ENCODE assay signal across 25 mouse cellular contexts in genomic region chr9:61388214-61388613, GRCm38 (mm10). TPM values are rescaled to one million over a fixed set of nuclear protein-coding genes. Genes with fewer than 3 reads are reported as not detected.
DNase-seq lines count a peak whose midpoint lies in the region; ATAC-seq lines count a peak whose summit lies in the region.
"Had no signal": no experiment of that assay in that cellular context is flagged by ENCODE, and none has a peak within 500 bp of the region (broad histone marks: within the 10 kb centered on the region; RNA-seq: fewer than 3 reads in every experiment).

No protein-coding gene starts in this region.

- 49% methylated on average over 12 of the region's 12 CpGs for WGBS in hindbrain, embryonic 10.5 days
- WGBS in hindbrain, embryonic 11.5 days = 48% methylated on average over 12 of the region's 12 CpGs
- 45% methylated on average over 12 of the region's 12 CpGs for WGBS in kidney, embryonic 15.5 days
- 52% methylated on average over 12 of the region's 12 CpGs for WGBS in kidney, embryonic 16.5 days
- 49% methylated on average over 12 of the region's 12 CpGs for WGBS in midbrain, embryonic 12.5 days
- WGBS in midbrain, embryonic 14.5 days = 47% methylated on average over 12 of the region's 12 CpGs

- H3K36me3 ChIP-seq in hindbrain, embryonic 10.5 days = peaks cover 73% of the 10 kb centered on the region
- peaks cover 4% of the 10 kb centered on the region; the same call in 1 of the 2 replicates for H3K36me3 ChIP-seq in hindbrain, embryonic 11.5 days (ENCODE audit: control insufficient read depth, insufficient read depth, low read length)
- peaks cover 54% of the 10 kb centered on the region for H3K36me3 ChIP-seq in kidney, embryonic 15.5 days
- H3K36me3 ChIP-seq in kidney, embryonic 16.5 days (ENCODE audit: insufficient read depth, low read length) = peaks cover 25% of the 10 kb centered on the region
- peaks cover 35% of the 10 kb centered on the region for H3K36me3 ChIP-seq in midbrain, embryonic 12.5 days
- H3K36me3 ChIP-seq in midbrain, embryonic 14.5 days (ENCODE audit: control insufficient read depth, insufficient read depth, low read length) = peaks cover 36% of the 10 kb centered on the region

- no peak for ATAC-seq in hindbrain, embryonic 11.5 days (ENCODE audit: low FRiP score)
- 0 out of 2 replicates have a peak, but pooled peaks have one; percentile 30 for ATAC-seq in kidney, embryonic 15.5 days (replicated peaks; ENCODE audit: low FRiP score)
- ATAC-seq in kidney, embryonic 16.5 days (ENCODE audit: low FRiP score, low TSS enrichment) = no peak; the same call in 1 of the 2 replicates
- ATAC-seq in midbrain, embryonic 12.5 days (ENCODE audit: low FRiP score, low read depth) = no peak
- no peak for ATAC-seq in midbrain, embryonic 14.5 days (ENCODE audit: low FRiP score, low TSS enrichment)
- ATAC-seq: forebrain, embryonic 15.5 days; liver, embryonic 12.5 days had no signal

- DNase-seq in hindbrain, embryonic 10.5 days (ENCODE audit: low spot score) = no peak
- DNase-seq in hindbrain, embryonic 11.5 days (ENCODE audit: low spot score) = no peak
- DNase-seq in midbrain, embryonic 14.5 days = no peak
- peak; percentile 24 for DNase-seq in kidney, postnatal 14 days
- DNase-seq in left cerebral cortex, adult 9 months (ENCODE audit: low spot score in 2 of 2) = no peak
- DNase-seq: adrenal gland, postnatal 14 days; cerebellum, adult 18-20 months; cerebellum, postnatal 10 days; gastrocnemius, postnatal 25 days; heart, postnatal 36 days; left cerebral cortex, postnatal 4 days; liver, postnatal 0 days; right cerebral cortex, postnatal 4 days; thymus, adult 18-20 months; thymus, postnatal 25 days had no signal

- no peak overlapping the region for H3K4me2 ChIP-seq in hindbrain, embryonic 11.5 days (replicated peaks; ENCODE audit: low read depth, low read length)
- H3K4me2 ChIP-seq in kidney, embryonic 15.5 days = no peak overlapping the region
- no peak overlapping the region for H3K4me2 ChIP-seq in kidney, embryonic 16.5 days (replicated peaks; ENCODE audit: low read depth, low read length)
- H3K4me2 ChIP-seq in midbrain, embryonic 12.5 days (replicated peaks) = 0 out of 2 replicates have a peak overlapping the region, but pooled peaks have one; percentile 6
- no peak overlapping the region for H3K4me2 ChIP-seq in midbrain, embryonic 14.5 days (ENCODE audit: low read length)
- H3K4me2 ChIP-seq: embryonic facial prominence, embryonic 15.5 days; forebrain, embryonic 15.5 days; heart, embryonic 11.5 days; hindbrain, embryonic 15.5 days; liver, embryonic 12.5 days; neural tube, embryonic 12.5 days had no signal

- no peak overlapping the region; the same call in 1 of the 2 replicates for H3K9ac ChIP-seq in hindbrain, embryonic 11.5 days (ENCODE audit: low read depth, low read length)
- no peak overlapping the region for H3K9ac ChIP-seq in kidney, embryonic 15.5 days
- H3K9ac ChIP-seq in kidney, embryonic 16.5 days (replicated peaks; ENCODE audit: low read length) = no peak overlapping the region
- H3K9ac ChIP-seq in midbrain, embryonic 12.5 days (replicated peaks) = no peak overlapping the region
- no peak overlapping the region for H3K9ac ChIP-seq in midbrain, embryonic 14.5 days (replicated peaks; ENCODE audit: low read length)
- H3K9ac ChIP-seq: embryonic facial prominence, embryonic 15.5 days; forebrain, embryonic 15.5 days; hindbrain, embryonic 15.5 days; liver, embryonic 12.5 days; liver, postnatal 0 days; neural tube, embryonic 12.5 days had no signal

- H3K27me3 ChIP-seq in hindbrain, embryonic 10.5 days (ENCODE audit: insufficient read depth, poor library complexity, severe bottlenecking) = peaks cover 14% of the 10 kb centered on the region
- H3K27me3 ChIP-seq in hindbrain, embryonic 11.5 days (ENCODE audit: control insufficient read depth, insufficient read depth, low read length) = no peaks in the 10 kb centered on the region
- H3K27me3 ChIP-seq in kidney, embryonic 15.5 days = 0 out of 2 replicates have a peak, but pooled peaks cover 7% of the 10 kb centered on the region
- H3K27me3 ChIP-seq in kidney, embryonic 16.5 days (ENCODE audit: insufficient read depth, low read length) = no peaks in the 10 kb centered on the region
- peaks cover 8% of the 10 kb centered on the region; the same call in 1 of the 2 replicates for H3K27me3 ChIP-seq in midbrain, embryonic 12.5 days
- no peaks in the 10 kb centered on the region for H3K27me3 ChIP-seq in midbrain, embryonic 14.5 days (ENCODE audit: control insufficient read depth, insufficient read depth, low read length)
- H3K27me3 ChIP-seq: embryonic facial prominence, embryonic 15.5 days; forebrain, embryonic 15.5 days; hindbrain, embryonic 15.5 days; neural tube, embryonic 12.5 days had no signal

- no peaks in the 10 kb centered on the region for H3K9me3 ChIP-seq in hindbrain, embryonic 10.5 days
- H3K9me3 ChIP-seq in hindbrain, embryonic 11.5 days (ENCODE audit: control insufficient read depth, low read length) = no peaks in the 10 kb centered on the region
- no peaks in the 10 kb centered on the region for H3K9me3 ChIP-seq in kidney, embryonic 15.5 days (replicated peaks)
- no peaks in the 10 kb centered on the region for H3K9me3 ChIP-seq in kidney, embryonic 16.5 days (ENCODE audit: low read length)
- H3K9me3 ChIP-seq in midbrain, embryonic 12.5 days = no peaks in the 10 kb centered on the region
- no peaks in the 10 kb centered on the region for H3K9me3 ChIP-seq in midbrain, embryonic 14.5 days (ENCODE audit: control insufficient read depth, low read length)
- H3K9me3 ChIP-seq: embryonic facial prominence, embryonic 15.5 days; forebrain, embryonic 15.5 days; hindbrain, embryonic 15.5 days; liver, embryonic 12.5 days; neural tube, embryonic 12.5 days had no signal

- H3K4me3 ChIP-seq in hindbrain, embryonic 10.5 days = no peak overlapping the region
- H3K4me3 ChIP-seq in hindbrain, embryonic 11.5 days (ENCODE audit: low read depth, low read length) = no peak overlapping the region
- H3K4me3 ChIP-seq in kidney, embryonic 15.5 days (replicated peaks) = no peak overlapping the region
- H3K4me3 ChIP-seq in kidney, embryonic 16.5 days (ENCODE audit: low read length) = no peak overlapping the region
- no peak overlapping the region for H3K4me3 ChIP-seq in midbrain, embryonic 12.5 days
- no peak overlapping the region for H3K4me3 ChIP-seq in midbrain, embryonic 14.5 days (replicated peaks; ENCODE audit: low read depth, low read length)
- H3K4me3 ChIP-seq: embryonic facial prominence, embryonic 15.5 days; forebrain, embryonic 15.5 days; hindbrain, embryonic 15.5 days; liver, embryonic 12.5 days; neural tube, embryonic 12.5 days had no signal

- H3K27ac ChIP-seq in hindbrain, embryonic 10.5 days = 0 out of 2 replicates have a peak overlapping the region, but pooled peaks have one; percentile 30
- no peak overlapping the region for H3K27ac ChIP-seq in hindbrain, embryonic 11.5 days (ENCODE audit: low read depth, low read length)
- peak overlapping the region; percentile 43; the same call in 1 of the 2 replicates for H3K27ac ChIP-seq in kidney, embryonic 15.5 days
- H3K27ac ChIP-seq in kidney, embryonic 16.5 days (ENCODE audit: low read length) = no peak overlapping the region
- 0 out of 2 replicates have a peak overlapping the region, but pooled peaks have one; percentile 22 for H3K27ac ChIP-seq in midbrain, embryonic 12.5 days (replicated peaks)
- H3K27ac ChIP-seq in midbrain, embryonic 14.5 days (replicated peaks; ENCODE audit: low read depth, low read length) = no peak overlapping the region
- H3K27ac ChIP-seq: embryonic facial prominence, embryonic 15.5 days; forebrain, embryonic 15.5 days; hindbrain, embryonic 15.5 days; liver, embryonic 12.5 days; neural tube, embryonic 12.5 days; stomach, postnatal 0 days had no signal

- H3K4me1 ChIP-seq in hindbrain, embryonic 10.5 days (replicated peaks) = peaks cover 100% of the 10 kb centered on the region
- peaks cover 40% of the 10 kb centered on the region for H3K4me1 ChIP-seq in hindbrain, embryonic 11.5 days (replicated peaks; ENCODE audit: control insufficient read depth, insufficient read depth, low read length)
- peaks cover 91% of the 10 kb centered on the region for H3K4me1 ChIP-seq in kidney, embryonic 15.5 days
- peaks cover 80% of the 10 kb centered on the region for H3K4me1 ChIP-seq in kidney, embryonic 16.5 days (ENCODE audit: insufficient read depth, low read length)
- H3K4me1 ChIP-seq in midbrain, embryonic 12.5 days = peaks cover 96% of the 10 kb centered on the region
- peaks cover 77% of the 10 kb centered on the region for H3K4me1 ChIP-seq in midbrain, embryonic 14.5 days (ENCODE audit: control insufficient read depth, insufficient read depth, low read length)

RNA-seq across cellular contexts. Expression of gene Tle3, which starts 16.0 kb away (rescaled TPM):
- polyA plus RNA-seq in hindbrain, embryonic 10.5 days (2016; fragmentation: Nextera tagmentation; extraction: Ambion mirVana) = 47.4 and 56.0 TPM in 2 replicates
- polyA plus RNA-seq in hindbrain, embryonic 11.5 days (2014; fragmentation: Nextera tagmentation; extraction: Ambion mirVana) = 33.7 and 36.7 TPM in 2 replicates
- polyA plus RNA-seq in kidney, embryonic 15.5 days (2015; fragmentation: Nextera tagmentation; extraction: Ambion mirVana) = 26.1 and 30.9 TPM in 2 replicates
- 26.0 and 30.8 TPM in 2 replicates for polyA plus RNA-seq in kidney, embryonic 16.5 days (2015; fragmentation: Nextera tagmentation; extraction: Ambion mirVana)
- 65.9 and 71.9 TPM in 2 replicates for polyA plus RNA-seq in midbrain, embryonic 12.5 days (2016; fragmentation: Nextera tagmentation; extraction: Ambion mirVana)
- polyA plus RNA-seq in midbrain, embryonic 14.5 days (2014; fragmentation: Nextera tagmentation; extraction: Ambion mirVana) = 36.4 and 43.8 TPM in 2 replicates

Comparison
In these comparisons a context has a peak if more than half of its experiments do, and no peak if none do; other contexts are left out.
1. H3K27ac ChIP-seq: peak in hindbrain, embryonic 10.5 days (single experiment), kidney, embryonic 15.5 days (single experiment) and midbrain, embryonic 12.5 days (single experiment); none in hindbrain, embryonic 11.5 days (single experiment), kidney, embryonic 16.5 days (single experiment) and midbrain, embryonic 14.5 days (single experiment).